Mouse (Mus musculus) liver, postnatal 0 days (tissue): ENCODE data around the gene Il12rb2.
A peak's percentile ranks its signal among the peaks of the same experiment; 100 is the strongest.

ENCODE experiments used
- CTCF ChIP-seq: sonication (generic); IDR thresholded peaks from 2 replicates; pipeline ENCODE4 v1.5.1; 2016; ENCODE audit warnings: antibody characterized with exemption, low read depth
- EP300 ChIP-seq: IDR thresholded peaks from 2 replicates; pipeline ENCODE4 v1.6.1; 2016; ENCODE audit warnings: antibody characterized with exemption, low read depth, mild to moderate bottlenecking

DNA sequence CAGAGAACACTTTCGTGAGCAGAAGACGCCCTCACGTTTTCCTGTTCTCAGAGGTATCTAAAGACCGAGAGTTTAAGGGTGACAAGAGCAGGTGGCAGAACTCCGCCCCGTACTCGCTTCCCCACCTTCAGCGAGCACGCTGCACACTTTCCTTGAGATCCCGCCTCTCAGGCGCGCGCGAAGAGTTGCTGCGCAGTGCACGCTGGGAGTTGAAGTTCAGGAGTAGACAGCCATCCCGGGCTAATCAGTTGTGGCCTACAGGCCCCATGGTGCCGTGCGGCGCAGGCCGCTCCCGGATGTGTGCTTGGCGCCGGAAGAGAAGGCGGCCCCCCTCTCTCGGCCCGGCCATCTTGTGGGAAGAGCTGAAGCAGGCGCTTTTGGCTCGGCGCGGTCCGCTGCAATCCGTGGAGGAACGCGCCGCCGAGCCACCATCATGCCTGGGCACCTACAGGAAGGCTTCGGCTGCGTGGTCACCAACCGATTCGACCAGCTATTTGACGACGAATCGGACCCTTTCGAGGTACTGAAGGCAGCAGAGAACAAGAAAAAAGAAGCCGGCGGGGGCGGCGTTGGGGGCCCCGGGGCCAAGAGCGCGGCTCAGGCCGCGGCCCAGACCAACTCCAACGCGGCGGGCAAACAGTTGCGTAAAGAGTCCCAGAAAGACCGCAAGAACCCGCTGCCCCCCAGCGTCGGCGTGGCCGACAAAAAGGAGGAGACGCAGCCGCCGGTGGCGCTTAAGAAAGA lies 109.2 kb downstream of the Il12rb2 start:
- TF ChIP-seq CTCF = no peak
- TF ChIP-seq EP300 = peak; percentile 53; the same call in 1 of the 2 replicates
